Mouse (Mus musculus) stomach, postnatal 0 days (tissue): ENCODE data around the gene Vapb. TPM values are rescaled to one million over a fixed set of nuclear protein-coding genes. Genes with fewer than 3 reads are reported as not detected.
A peak's percentile ranks its signal among the peaks of the same experiment; 100 is the strongest.

Source experiments
- ATAC-seq: fragments of 200-750 bp; cut with Nextera tagmentation; 2 replicates; pipeline ENCODE4 v1.8.0; 2017; ENCODE audit not compliant: low FRiP score, low TSS enrichment
- DNase-seq: peaks from one replicate; pipeline ENCODE4 v3.0.0-alpha.2; 2016; ENCODE audit warnings: low spot score
- H3K27ac ChIP-seq: fragments of 300-500 bp; sonication (generic); replicated peaks from 2 replicates; pipeline ENCODE4 v1.5.1; 2014; ENCODE audit warnings: mild to moderate bottlenecking, control low read depth
- H3K27me3 ChIP-seq: fragments of 300-500 bp; sonication (generic); 2 replicates; pipeline ENCODE4 v1.6.1; 2014; ENCODE audit warnings: low read length; ENCODE audit not compliant: control insufficient read depth, insufficient read depth
- H3K36me3 ChIP-seq: fragments of 300-500 bp; sonication (generic); 2 replicates; pipeline ENCODE4 v1.6.1; 2014; ENCODE audit warnings: low read length, mixed read lengths; ENCODE audit not compliant: control insufficient read depth, insufficient read depth
- H3K4me1 ChIP-seq: fragments of 300-500 bp; sonication (generic); replicated peaks from 2 replicates; pipeline ENCODE4 v1.6.1; 2014; ENCODE audit warnings: antibody characterized with exemption; ENCODE audit not compliant: control insufficient read depth, insufficient read depth
- H3K4me2 ChIP-seq: fragments of 300-500 bp; sonication (generic); replicated peaks from 2 replicates; pipeline ENCODE4 v1.6.1; 2014; ENCODE audit warnings: low read depth, mild to moderate bottlenecking, control low read depth, moderate library complexity
- H3K4me3 ChIP-seq: fragments of 300-500 bp; sonication (generic); 2 replicates; pipeline ENCODE4 v1.5.1; 2014; ENCODE audit warnings: low read depth, low read length, control low read depth
- H3K9ac ChIP-seq: fragments of 300-500 bp; sonication (generic); 2 replicates; pipeline ENCODE4 v1.6.1; 2014; ENCODE audit warnings: mild to moderate bottlenecking, low read length, control low read depth, mixed read lengths
- H3K9me3 ChIP-seq: fragments of 300-500 bp; sonication (generic); 2 replicates; pipeline ENCODE4 v1.6.1; 2016; ENCODE audit warnings: low read length; ENCODE audit not compliant: control insufficient read depth
- CTCF ChIP-seq: IDR thresholded peaks from 2 replicates; pipeline ENCODE4 v1.5.1; 2016; ENCODE audit warnings: antibody characterized with exemption, low read depth, mild to moderate bottlenecking, moderate library complexity
- EP300 ChIP-seq: optimal IDR thresholded peaks from 2 replicates; pipeline ENCODE3; 2016; ENCODE audit warnings: antibody characterized with exemption
- WGBS: fragments of 180-500 bp; shearing (Covaris S2); extraction: QIAGEN DNeasy Blood & Tissue Kit; methylation state at CpG from one replicate; pipeline ENCODE4 v1.1.7; 2014; 5-methylcytosine and 5-hydroxymethylcytosine counted together
- polyA plus RNA-seq: library from polyadenylated mRNA; unstranded; fragments of >200 nt; fragmentation: Nextera tagmentation; extraction: Ambion mirVana; gene quantifications from 2 replicates; pipeline ENCODE4 v1.2.1, GENCODE M21; 2015

Gene Vapb
- polyA plus RNA-seq, 1 experiment from 2014 or later: 11.1 TPM

- no peaks in the 10 kb centered on the region for H3K4me1 ChIP-seq
- H3K4me3 ChIP-seq: no peak overlapping the region
- H3K36me3 ChIP-seq: peaks cover 4% of the 10 kb centered on the region; the same call in 1 of the 2 replicates
- no peak overlapping the region for H3K4me2 ChIP-seq
- ATAC-seq: no peak
- no peak overlapping the region for H3K9ac ChIP-seq
- no peaks in the 10 kb centered on the region for H3K9me3 ChIP-seq
- no peak for TF ChIP-seq EP300
- TF ChIP-seq CTCF: no peak; the same call in 1 of the 2 replicates
- H3K27me3 ChIP-seq: no peaks in the 10 kb centered on the region
- 65% methylated on average over 8 of the region's 8 CpGs for WGBS
- no peak overlapping the region for H3K27ac ChIP-seq
- no peak for DNase-seq
Measured at GRCm38 (mm10) chr2:173757624-173758155, 20.4 kb downstream of the Vapb start.

GRCm38 (mm10) chr2:173760607-173761006 is 23.3 kb downstream of the Vapb start:
- Histone ChIP-seq H3K4me1 (no peaks in the 10 kb centered on the region), H3K9me3 (no peaks in the 10 kb centered on the region), H3K9ac (no peak overlapping the region), H3K4me2 (no peak overlapping the region), H3K27me3 (no peaks in the 10 kb centered on the region), H3K36me3 (peaks cover 4% of the 10 kb centered on the region; the same call in 1 of the 2 replicates), H3K4me3 (no peak overlapping the region), H3K27ac (no peak overlapping the region)
- DNase-seq (no peak), ATAC-seq (no peak)
- no peak for TF ChIP-seq CTCF
- no peak for TF ChIP-seq EP300
- WGBS: 72% methylated on average over 6 of the region's 6 CpGs

GRCm38 (mm10) chr2:173764629-173765028 is 27.3 kb downstream of the Vapb start:
- TF ChIP-seq EP300 (no peak), CTCF (no peak)

DNA sequence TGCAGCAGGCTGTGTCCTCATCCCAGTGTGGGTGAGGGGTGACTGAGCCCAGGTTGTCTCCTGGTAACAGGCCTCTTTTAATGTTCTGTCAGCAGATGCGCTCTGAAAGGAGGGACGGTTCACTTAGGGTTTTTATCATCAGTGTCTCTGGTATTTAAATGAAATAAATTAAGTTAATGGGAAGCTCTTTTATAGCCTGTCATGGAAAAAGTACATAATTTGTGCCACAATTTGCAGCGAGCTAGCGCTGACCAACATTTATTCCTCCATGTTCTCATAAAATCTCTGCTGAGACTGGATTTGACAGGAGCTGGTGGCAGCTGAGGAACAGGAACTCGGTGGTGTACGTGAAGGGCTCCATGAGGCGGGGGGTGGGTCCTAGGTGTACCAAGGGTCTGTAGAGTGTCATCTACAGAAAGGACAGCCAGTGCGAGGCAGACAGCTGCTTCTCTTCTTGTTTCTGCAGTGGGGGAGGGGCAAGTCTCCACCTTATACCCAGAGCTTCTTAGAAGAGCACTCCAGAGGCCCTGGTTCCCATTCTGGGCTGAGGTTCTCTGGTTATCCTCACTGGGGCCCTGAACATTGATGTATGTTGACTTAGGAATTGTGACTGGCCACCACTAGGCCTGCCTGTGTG is 30.8 kb downstream of the Vapb start:
- Histone ChIP-seq H3K27ac (no peak overlapping the region), H3K9ac (no peak overlapping the region), H3K4me2 (no peak overlapping the region), H3K9me3 (no peaks in the 10 kb centered on the region), H3K27me3 (no peaks in the 10 kb centered on the region), H3K4me3 (no peak overlapping the region), H3K36me3 (no peaks in the 10 kb centered on the region), H3K4me1 (no peaks in the 10 kb centered on the region)
- TF ChIP-seq CTCF (no peak), EP300 (no peak)
- ATAC-seq (no peak), DNase-seq (no peak)
- 69% methylated on average over 8 of the region's 8 CpGs for WGBS

More at GRCm38 (mm10) chr2:173764629-173765028, 27.3 kb downstream of the Vapb start:
- ATAC-seq: no peak
- Histone ChIP-seq H3K27me3 (no peaks in the 10 kb centered on the region), H3K27ac (no peak overlapping the region), H3K4me1 (no peaks in the 10 kb centered on the region), H3K4me2 (no peak overlapping the region), H3K9me3 (no peaks in the 10 kb centered on the region), H3K36me3 (peaks cover 4% of the 10 kb centered on the region; the same call in 1 of the 2 replicates), H3K4me3 (no peak overlapping the region), H3K9ac (no peak overlapping the region)
- no peak for DNase-seq
- 34% methylated on average over 3 of the region's 3 CpGs for WGBS

DNA sequence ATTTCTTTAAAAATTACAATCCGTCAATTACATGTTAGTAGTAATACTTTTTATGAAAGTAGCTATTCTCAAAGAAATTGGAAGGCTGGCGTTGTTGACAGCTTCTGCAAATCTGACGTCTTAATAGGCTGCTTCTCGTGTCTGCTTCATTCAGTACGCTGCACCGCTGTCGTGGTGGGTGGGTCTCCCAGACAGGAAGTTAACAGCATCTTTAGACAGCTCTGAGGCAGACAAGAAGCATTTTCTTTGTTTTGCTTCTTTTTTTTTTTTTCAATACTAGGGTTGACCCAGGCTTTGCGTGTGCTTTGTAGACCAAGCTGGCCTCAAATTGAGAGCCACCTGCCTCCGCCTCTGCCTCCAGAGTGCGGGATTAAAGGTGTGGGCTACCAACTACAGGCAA is 31.9 kb downstream of the Vapb start:
- no peak for ATAC-seq
- Histone ChIP-seq H3K9ac (no peak overlapping the region), H3K4me2 (no peak overlapping the region), H3K9me3 (no peaks in the 10 kb centered on the region), H3K4me1 (no peaks in the 10 kb centered on the region), H3K36me3 (no peaks in the 10 kb centered on the region), H3K4me3 (no peak overlapping the region), H3K27me3 (no peaks in the 10 kb centered on the region), H3K27ac (no peak overlapping the region)
- WGBS: 61% methylated on average over 10 of the region's 10 CpGs
- TF ChIP-seq CTCF: no peak
- no peak for TF ChIP-seq EP300
- DNase-seq: no peak

- Histone ChIP-seq H3K4me2 (no peak overlapping the region), H3K4me3 (no peak overlapping the region), H3K27ac (no peak overlapping the region), H3K9me3 (no peaks in the 10 kb centered on the region), H3K4me1 (no peaks in the 10 kb centered on the region), H3K27me3 (no peaks in the 10 kb centered on the region), H3K36me3 (no peaks in the 10 kb centered on the region), H3K9ac (no peak overlapping the region)
- no peak for DNase-seq
- no peak for ATAC-seq
- WGBS: 69% methylated on average over 5 of the region's 5 CpGs
- peak; percentile 37 for TF ChIP-seq CTCF
- TF ChIP-seq EP300: no peak
Measured at GRCm38 (mm10) chr2:173770620-173771019, 33.3 kb downstream of the Vapb start.
